Mouse (Mus musculus) heart, embryonic 11.5 days (tissue): ENCODE data around the gene Gm3045. TPM values are rescaled to one million over a fixed set of nuclear protein-coding genes. Genes with fewer than 3 reads are reported as not detected.

Experiments
- ATAC-seq: fragments of 200-750 bp; cut with Nextera tagmentation; replicated peaks from 2 replicates; pipeline ENCODE4 v1.8.0; 2017; ENCODE audit warnings: moderate library complexity; ENCODE audit not compliant: insufficient number of reproducible peaks, low FRiP score, low TSS enrichment
- H3K27ac ChIP-seq: fragments of 300-500 bp; sonication (generic); 2 replicates; pipeline ENCODE4 v1.5.1; 2014; ENCODE audit warnings: mild to moderate bottlenecking, low read depth, low read length
- H3K27me3 ChIP-seq: fragments of 300-500 bp; sonication (generic); 2 replicates; pipeline ENCODE4 v1.6.1; 2014; ENCODE audit warnings: mild to moderate bottlenecking, low read length, mixed read lengths; ENCODE audit not compliant: control insufficient read depth, insufficient read depth
- H3K36me3 ChIP-seq: fragments of 300-500 bp; sonication (generic); 2 replicates; pipeline ENCODE4 v1.6.1; 2014; ENCODE audit warnings: mild to moderate bottlenecking, low read length, moderate library complexity, mixed read lengths; ENCODE audit not compliant: control insufficient read depth, insufficient read depth
- H3K4me1 ChIP-seq: fragments of 300-500 bp; sonication (generic); 2 replicates; pipeline ENCODE4 v1.6.1; 2014; ENCODE audit warnings: low read length; ENCODE audit not compliant: control insufficient read depth, insufficient read depth
- H3K4me2 ChIP-seq: fragments of 300-500 bp; sonication (generic); 2 replicates; pipeline ENCODE4 v1.6.1; 2014; ENCODE audit warnings: mild to moderate bottlenecking, moderate library complexity
- H3K4me3 ChIP-seq: fragments of 300-500 bp; sonication (generic); 2 replicates; pipeline ENCODE4 v1.5.1; 2014; ENCODE audit warnings: low read depth, low read length
- H3K9ac ChIP-seq: fragments of 300-500 bp; sonication (generic); 2 replicates; pipeline ENCODE4 v1.6.1; 2014; ENCODE audit warnings: mild to moderate bottlenecking, low read depth, low read length, moderate library complexity
- H3K9me3 ChIP-seq: fragments of 300-500 bp; sonication (generic); replicated peaks from 2 replicates; pipeline ENCODE4 v1.6.1; 2016; ENCODE audit warnings: low read length; ENCODE audit not compliant: control insufficient read depth
- WGBS: fragments of 180-500 bp; shearing (Covaris S2); extraction: QIAGEN DNeasy Blood & Tissue Kit; methylation state at CpG from one replicate; pipeline ENCODE4 v1.1.7; 2014; ENCODE audit not compliant: insufficient replicate concordance; 5-methylcytosine and 5-hydroxymethylcytosine counted together
- polyA plus RNA-seq: library from polyadenylated mRNA; unstranded; fragments of >200 nt; fragmentation: Nextera tagmentation; extraction: Ambion mirVana; gene quantifications from 2 replicates; pipeline ENCODE4 v1.2.1, GENCODE M21; 2014

The Gm3045 gene
- polyA plus RNA-seq, 1 experiment from 2014 or later, result not detected

- Histone ChIP-seq H3K4me1 (no peaks in the 10 kb centered on the region), H3K9ac (no peak overlapping the region), H3K27me3 (peaks cover 16% of the 10 kb centered on the region), H3K4me2 (no peak overlapping the region), H3K27ac (no peak overlapping the region), H3K36me3 (no peaks in the 10 kb centered on the region), H3K9me3 (no peaks in the 10 kb centered on the region), H3K4me3 (no peak overlapping the region)
- peak; percentile 33 for ATAC-seq
- WGBS, result 30% methylated on average over 16 of the region's 16 CpGs
These were observed 2.5 kb downstream of the Gm3045 start for GRCm38 (mm10) chr13:56428724-56429500.

DNA sequence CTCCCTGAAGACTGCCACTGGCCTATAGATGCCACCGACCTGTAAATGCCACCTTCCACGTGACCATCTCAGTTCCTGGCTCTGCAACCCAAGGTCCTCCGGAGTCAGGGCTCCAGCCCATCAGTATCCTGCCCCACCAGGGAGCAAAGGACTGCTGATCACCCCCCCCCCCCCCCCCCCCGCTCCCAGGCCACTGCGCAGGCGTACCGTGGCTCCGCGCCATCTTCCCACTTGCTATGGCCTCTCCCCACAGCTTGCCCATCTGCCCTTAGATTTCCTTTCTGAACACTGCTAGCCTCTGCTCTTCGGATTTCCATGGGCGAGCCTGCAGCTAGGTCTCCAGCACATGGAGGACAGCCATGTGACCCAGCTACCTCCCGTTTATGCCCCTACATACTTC, 6.1 kb downstream of the Gm3045 start:
- H3K9ac ChIP-seq, result no peak overlapping the region

GRCm38 (mm10) chr13:56433466-56433865, 7.1 kb downstream of the Gm3045 start:
- peaks cover 43% of the 10 kb centered on the region for H3K27me3 ChIP-seq
- no peak overlapping the region for H3K27ac ChIP-seq
- 10% methylated on average over 10 of the region's 10 CpGs for WGBS
- no peak overlapping the region for H3K4me2 ChIP-seq
- H3K9me3 ChIP-seq, result no peaks in the 10 kb centered on the region
- H3K4me1 ChIP-seq, result 0 out of 2 replicates have a peak, but pooled peaks cover 3% of the 10 kb centered on the region
- H3K4me3 ChIP-seq, result no peak overlapping the region
- no peak for ATAC-seq
- H3K9ac ChIP-seq, result no peak overlapping the region
- no peaks in the 10 kb centered on the region for H3K36me3 ChIP-seq

More for the DNA sequence above, 6.1 kb downstream of the Gm3045 start:
- Histone ChIP-seq H3K36me3 (no peaks in the 10 kb centered on the region), H3K27ac (no peak overlapping the region), H3K4me2 (no peak overlapping the region), H3K4me1 (no peaks in the 10 kb centered on the region), H3K9me3 (no peaks in the 10 kb centered on the region), H3K4me3 (no peak overlapping the region), H3K27me3 (peaks cover 36% of the 10 kb centered on the region)
- 80% methylated on average over 11 of the region's 12 CpGs for WGBS
- ATAC-seq, result no peak

DNA sequence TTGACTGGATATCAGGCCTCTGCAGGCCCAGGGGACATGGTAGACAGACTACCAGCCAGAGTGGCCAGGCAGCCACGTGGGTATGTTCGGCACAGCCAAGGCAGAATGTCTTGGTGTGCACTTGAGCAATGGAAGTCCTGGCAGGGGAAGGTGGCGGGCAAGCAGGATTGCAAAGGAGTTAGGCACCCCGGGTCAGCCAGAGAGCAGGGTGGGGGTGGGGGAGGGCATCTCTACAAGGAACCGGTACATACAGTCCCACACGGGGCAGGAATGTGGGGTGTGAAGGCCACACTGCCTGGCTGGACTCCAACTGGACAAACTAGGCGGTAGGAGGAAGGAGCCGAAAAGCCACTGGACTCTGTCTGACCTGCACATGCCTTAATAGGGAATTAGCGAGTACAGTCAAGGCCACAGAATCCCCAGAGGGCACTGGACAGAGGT, 7.9 kb downstream of the Gm3045 start:
- Histone ChIP-seq H3K9ac (no peak overlapping the region), H3K4me2 (no peak overlapping the region), H3K4me3 (no peak overlapping the region), H3K36me3 (no peaks in the 10 kb centered on the region), H3K9me3 (no peaks in the 10 kb centered on the region), H3K27me3 (peaks cover 48% of the 10 kb centered on the region), H3K27ac (no peak overlapping the region), H3K4me1 (0 out of 2 replicates have a peak, but pooled peaks cover 3% of the 10 kb centered on the region)
- WGBS, result 70% methylated on average over 9 of the region's 9 CpGs
- ATAC-seq, result no peak

DNA sequence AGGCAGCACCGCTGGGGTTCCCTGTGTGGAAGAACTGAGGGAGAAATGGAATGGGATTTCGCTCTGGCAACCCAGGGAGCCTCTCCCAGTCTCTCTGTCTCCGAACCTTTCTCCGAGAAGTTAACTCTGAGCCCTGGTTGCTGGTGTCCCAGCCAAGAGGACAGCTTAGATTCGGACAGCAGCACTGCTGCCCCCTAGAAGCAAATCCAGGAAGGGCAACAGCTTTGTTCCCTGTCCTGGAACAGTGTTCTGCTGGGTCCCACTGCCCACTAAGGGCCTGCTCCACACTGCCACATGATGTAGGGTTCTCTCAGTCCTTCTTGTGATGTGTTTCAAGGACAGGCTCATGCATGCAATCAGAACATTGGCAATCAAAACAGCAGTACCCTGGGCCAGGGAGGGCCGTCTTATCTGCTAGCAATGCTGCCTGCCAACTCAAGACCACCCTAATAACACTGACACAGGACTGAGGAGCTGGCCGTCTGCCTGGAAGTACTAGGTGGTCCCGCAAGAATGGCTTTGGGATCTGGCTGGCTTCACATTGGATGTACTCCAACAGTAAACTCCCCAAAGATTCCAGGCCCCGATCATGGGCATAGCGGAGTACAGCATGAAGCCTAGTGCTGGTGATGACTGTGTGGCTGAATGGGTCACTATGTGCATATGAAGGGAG, 9.4 kb downstream of the Gm3045 start:
- no peaks in the 10 kb centered on the region for H3K36me3 ChIP-seq
- 0 out of 2 replicates have a peak, but pooled peaks cover 3% of the 10 kb centered on the region for H3K4me1 ChIP-seq
- H3K4me2 ChIP-seq, result no peak overlapping the region
- peaks cover 62% of the 10 kb centered on the region for H3K27me3 ChIP-seq
- ATAC-seq, result no peak
- no peak overlapping the region for H3K27ac ChIP-seq
- no peaks in the 10 kb centered on the region for H3K9me3 ChIP-seq
- H3K4me3 ChIP-seq, result no peak overlapping the region
- H3K9ac ChIP-seq, result no peak overlapping the region
- WGBS, result 64% methylated on average over 10 of the region's 10 CpGs

DNA sequence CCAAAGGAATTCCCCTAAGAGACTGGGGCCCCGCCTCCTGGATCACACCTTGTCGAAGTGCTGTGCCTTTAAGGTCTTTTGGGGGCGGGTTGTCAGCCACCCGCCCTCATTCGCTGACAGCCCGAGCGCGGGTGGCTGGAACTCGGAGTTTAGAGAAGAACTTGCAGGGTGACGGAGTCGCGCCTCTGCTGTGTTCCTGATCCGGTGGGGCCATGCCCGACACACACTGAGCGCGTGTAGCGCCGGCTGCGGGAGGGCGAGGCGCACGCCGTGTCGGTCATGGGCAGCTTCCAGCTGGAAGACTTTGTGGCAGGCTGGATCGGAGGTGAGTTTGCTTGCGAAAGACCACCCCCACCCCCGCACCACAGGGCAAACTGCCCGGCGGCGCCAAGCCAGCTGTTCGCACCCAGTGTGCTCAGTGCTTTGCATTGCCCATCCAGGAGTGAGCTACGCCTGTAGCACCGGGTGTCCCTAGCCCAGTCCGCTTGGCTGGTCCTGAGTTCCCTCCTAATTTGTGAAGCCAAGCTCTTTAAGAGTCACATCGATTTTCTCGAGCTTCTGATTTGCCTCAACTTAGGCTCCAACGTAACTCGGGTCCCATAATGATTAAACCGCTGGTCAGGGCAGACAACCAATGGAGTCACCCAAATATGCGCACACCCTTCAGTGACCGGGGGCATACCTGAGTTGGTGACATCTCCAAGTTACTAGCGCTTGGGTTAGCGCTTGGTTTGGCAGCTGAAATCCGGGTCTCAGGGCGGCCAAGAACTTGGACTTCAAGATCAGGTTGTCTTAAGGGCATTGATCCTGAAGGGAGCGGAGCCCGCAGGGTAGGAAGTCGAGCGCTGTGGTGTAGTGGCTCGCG, 12.0 kb downstream of the Gm3045 start, which contains the start of gene Slc25a48:
TSS of gene Slc25a48 (plus strand) at position 145 of the 865 bp plus-strand sequence.
- 4% methylated on average over 51 of the region's 51 CpGs for WGBS
- Histone ChIP-seq H3K4me2 (peak within 1 kb of the TSS; percentile 70), H3K4me1 (0 out of 2 replicates have a peak, but pooled peaks cover 3% of the 10 kb centered on the region), H3K9ac (peak within 1 kb of the TSS; percentile 22; the same call in 1 of the 2 replicates), H3K27ac (no peak within 1 kb of the TSS), H3K9me3 (no peaks in the 10 kb centered on the region), H3K27me3 (peaks cover 65% of the 10 kb centered on the region), H3K36me3 (no peaks in the 10 kb centered on the region), H3K4me3 (peak within 1 kb of the TSS; percentile 38)
- no peak for ATAC-seq

- no peak overlapping the region for H3K27ac ChIP-seq
- no peak overlapping the region for H3K4me2 ChIP-seq
- WGBS, result 55% methylated on average over 7 of the region's 7 CpGs
- H3K9me3 ChIP-seq, result no peaks in the 10 kb centered on the region
- no peaks in the 10 kb centered on the region for H3K36me3 ChIP-seq
- H3K9ac ChIP-seq, result no peak overlapping the region
- H3K4me1 ChIP-seq, result no peaks in the 10 kb centered on the region
- no peak overlapping the region for H3K4me3 ChIP-seq
- peaks cover 26% of the 10 kb centered on the region for H3K27me3 ChIP-seq
- no peak for ATAC-seq
These were observed 17.0 kb downstream of the Gm3045 start for GRCm38 (mm10) chr13:56443411-56443810.

GRCm38 (mm10) chr13:56444112-56444511, 17.7 kb downstream of the Gm3045 start:
- no peaks in the 10 kb centered on the region for H3K4me1 ChIP-seq
- no peaks in the 10 kb centered on the region for H3K36me3 ChIP-seq
- 77% methylated on average over 3 of the region's 3 CpGs for WGBS
- H3K9me3 ChIP-seq, result no peaks in the 10 kb centered on the region
- peaks cover 19% of the 10 kb centered on the region for H3K27me3 ChIP-seq
- no peak overlapping the region for H3K4me2 ChIP-seq
- ATAC-seq, result no peak
- no peak overlapping the region for H3K9ac ChIP-seq
- no peak overlapping the region for H3K4me3 ChIP-seq
- no peak overlapping the region for H3K27ac ChIP-seq
